Comparison of ENCODE assay signal across 29 mouse cellular contexts in genomic region chr2:127347147-127347985, GRCm38 (mm10). TPM values are rescaled to one million over a fixed set of nuclear protein-coding genes. Genes with fewer than 3 reads are reported as not detected.
A peak's percentile ranks its signal among the peaks of the same experiment; 100 is the strongest.
DNase-seq lines count a peak whose midpoint lies in the region; ATAC-seq lines count a peak whose summit lies in the region.
"Had no signal": no experiment of that assay in that cellular context is flagged by ENCODE, and none has a peak within 500 bp of the region (broad histone marks: within the 10 kb centered on the region; RNA-seq: fewer than 3 reads in every experiment).

No protein-coding gene starts in this region.

- peak; percentile 27 for DNase-seq in cerebellum, adult 11-12 months
- no peak for DNase-seq in cerebellum, adult 11 months
- peak; percentile 57 to 68 for DNase-seq in cerebellum, postnatal 10 days
- no peak for DNase-seq in cerebellum, postnatal 36 days
- DNase-seq in embryonic facial prominence, embryonic 10.5 days (ENCODE audit: low spot score), result no peak
- peak; percentile 22 for DNase-seq in kidney, postnatal 14 days
- DNase-seq in kidney, postnatal 4 days, result no peak
- DNase-seq: adrenal gland, adult 8-10 months; adrenal gland, postnatal 25 days; gastrocnemius, postnatal 10 days; gastrocnemius, postnatal 36 days; heart, adult 2 months; heart, postnatal 14 days; heart, postnatal 4 days; kidney, adult 11 months; kidney, adult 9 months had no signal

- H3K9me3 ChIP-seq in embryonic facial prominence, embryonic 15.5 days (replicated peaks), result no peaks in the 10 kb centered on the region
- H3K9me3 ChIP-seq in embryonic facial prominence, embryonic 10.5 days, result no peaks in the 10 kb centered on the region
- H3K9me3 ChIP-seq: embryonic facial prominence, embryonic 12.5 days; forebrain, embryonic 12.5 days; heart, embryonic 10.5 days; heart, embryonic 13.5 days; hindbrain, embryonic 12.5 days; hindbrain, embryonic 15.5 days; intestine, embryonic 15.5 days had no signal

- H3K4me3 ChIP-seq in embryonic facial prominence, embryonic 15.5 days (replicated peaks), result no peak overlapping the region
- no peak overlapping the region for H3K4me3 ChIP-seq in embryonic facial prominence, embryonic 10.5 days
- H3K4me3 ChIP-seq: embryonic facial prominence, embryonic 12.5 days; erythroblast, embryonic 14.5 days; forebrain, embryonic 12.5 days; heart, adult 2 months; heart, embryonic 10.5 days; heart, embryonic 13.5 days; hindbrain, embryonic 12.5 days; hindbrain, embryonic 15.5 days; intestine, embryonic 15.5 days had no signal

- no peaks in the 10 kb centered on the region for H3K36me3 ChIP-seq in embryonic facial prominence, embryonic 15.5 days
- H3K36me3 ChIP-seq in embryonic facial prominence, embryonic 10.5 days (replicated peaks), result no peaks in the 10 kb centered on the region
- H3K36me3 ChIP-seq: embryonic facial prominence, embryonic 12.5 days; forebrain, embryonic 12.5 days; heart, embryonic 10.5 days; heart, embryonic 13.5 days; hindbrain, embryonic 12.5 days; hindbrain, embryonic 15.5 days; intestine, embryonic 15.5 days had no signal

- no peak overlapping the region for H3K27ac ChIP-seq in embryonic facial prominence, embryonic 15.5 days (replicated peaks)
- H3K27ac ChIP-seq in embryonic facial prominence, embryonic 10.5 days (replicated peaks), result no peak overlapping the region
- H3K27ac ChIP-seq: embryonic facial prominence, embryonic 12.5 days; forebrain, embryonic 12.5 days; heart, adult 2 months; heart, embryonic 10.5 days; heart, embryonic 13.5 days; hindbrain, embryonic 12.5 days; hindbrain, embryonic 15.5 days; intestine, embryonic 15.5 days had no signal

- H3K9ac ChIP-seq in embryonic facial prominence, embryonic 15.5 days, result no peak overlapping the region
- H3K9ac ChIP-seq: embryonic facial prominence, embryonic 12.5 days; forebrain, embryonic 12.5 days; heart, embryonic 13.5 days; hindbrain, embryonic 12.5 days; hindbrain, embryonic 15.5 days; intestine, embryonic 15.5 days had no signal

- H3K27me3 ChIP-seq in embryonic facial prominence, embryonic 15.5 days, result peaks cover 2% of the 10 kb centered on the region; the same call in 1 of the 2 replicates
- peaks cover 6% of the 10 kb centered on the region; the same call in 1 of the 2 replicates for H3K27me3 ChIP-seq in embryonic facial prominence, embryonic 10.5 days (replicated peaks; ENCODE audit: low read depth, poor library complexity, severe bottlenecking)
- H3K27me3 ChIP-seq: embryonic facial prominence, embryonic 12.5 days; forebrain, embryonic 12.5 days; hindbrain, embryonic 15.5 days; intestine, embryonic 15.5 days had no signal

- ATAC-seq in embryonic facial prominence, embryonic 15.5 days (ENCODE audit: insufficient number of reproducible peaks, low FRiP score, low TSS enrichment, low read depth), result 0 out of 2 replicates have a peak, but pooled peaks have one; percentile 7
- ATAC-seq: activated CD4-positive, CD25-positive, alpha-beta regulatory T cell, adult 4 months; forebrain, embryonic 16.5 days; intestine, embryonic 15.5 days had no signal

- H3K4me1 ChIP-seq in embryonic facial prominence, embryonic 15.5 days, result no peaks in the 10 kb centered on the region
- H3K4me1 ChIP-seq in embryonic facial prominence, embryonic 10.5 days, result no peaks in the 10 kb centered on the region
- H3K4me1 ChIP-seq: embryonic facial prominence, embryonic 12.5 days; forebrain, embryonic 12.5 days; heart, embryonic 10.5 days; heart, embryonic 13.5 days; hindbrain, embryonic 12.5 days; hindbrain, embryonic 15.5 days; intestine, embryonic 15.5 days had no signal

- H3K4me2 ChIP-seq in embryonic facial prominence, embryonic 15.5 days (replicated peaks), result no peak overlapping the region
- H3K4me2 ChIP-seq: embryonic facial prominence, embryonic 12.5 days; forebrain, embryonic 12.5 days; heart, embryonic 13.5 days; hindbrain, embryonic 12.5 days; hindbrain, embryonic 15.5 days; intestine, embryonic 15.5 days had no signal

- 71% methylated on average over 13 of the region's 13 CpGs for WGBS in embryonic facial prominence, embryonic 15.5 days
- WGBS in embryonic facial prominence, embryonic 10.5 days, result 77% methylated on average over 13 of the region's 13 CpGs

RNA-seq across cellular contexts. Expression of gene Astl, which starts 8.9 kb away (rescaled TPM):
- 0.24 TPM in 1 of 2 replicates, not detected in the other for polyA plus RNA-seq in embryonic facial prominence, embryonic 15.5 days (2015; fragmentation: Nextera tagmentation; extraction: Ambion mirVana)
- polyA plus RNA-seq in embryonic facial prominence, embryonic 10.5 days (2016; fragmentation: Nextera tagmentation; extraction: Ambion mirVana), result 0.09 and 0.15 TPM in 2 replicates
- polyA plus RNA-seq: cerebellum, adult 2 months; embryonic facial prominence, embryonic 12.5 days; erythroblast, embryonic 14.5 days; forebrain, embryonic 12.5 days; forebrain, embryonic 16.5 days; heart, adult 2 months; heart, embryonic 13.5 days; heart, embryonic 16.5 days; hindbrain, embryonic 12.5 days; hindbrain, embryonic 15.5 days; intestine, embryonic 15.5 days had no signal

RNA-seq across cellular contexts. Expression of gene Dusp2, which starts 11.4 kb away (rescaled TPM):
- 9.1 and 10.6 TPM in 2 replicates for polyA plus RNA-seq in embryonic facial prominence, embryonic 15.5 days (2015; fragmentation: Nextera tagmentation; extraction: Ambion mirVana)
- polyA plus RNA-seq in embryonic facial prominence, embryonic 10.5 days (2016; fragmentation: Nextera tagmentation; extraction: Ambion mirVana), result 3.3 and 3.6 TPM in 2 replicates

RNA-seq across cellular contexts. Expression of gene Adra2b, which starts 15.6 kb away (rescaled TPM):
- polyA plus RNA-seq in embryonic facial prominence, embryonic 15.5 days (2015; fragmentation: Nextera tagmentation; extraction: Ambion mirVana), result 0.30 and 0.33 TPM in 2 replicates
- 1.9 and 2.2 TPM in 2 replicates for polyA plus RNA-seq in embryonic facial prominence, embryonic 10.5 days (2016; fragmentation: Nextera tagmentation; extraction: Ambion mirVana)
- polyA plus RNA-seq: activated CD4-positive, CD25-positive, alpha-beta regulatory T cell, adult 4 months had no signal

Comparison
In these comparisons a context has a peak if more than half of its experiments do, and no peak if none do; other contexts are left out.
1. DNase-seq: peak in cerebellum, adult 11-12 months (single experiment), cerebellum, postnatal 10 days (2 of 2) and kidney, postnatal 14 days (single experiment); none in cerebellum, adult 11 months (single experiment), cerebellum, postnatal 36 days (0 of 2), embryonic facial prominence, embryonic 10.5 days (single experiment) and kidney, postnatal 4 days (0 of 2).